Mouse (Mus musculus): ENCODE data around the gene Nutm2. TPM values are rescaled to one million over a fixed set of nuclear protein-coding genes. Genes with fewer than 3 reads are reported as not detected.
A peak's percentile ranks its signal among the peaks of the same experiment; 100 is the strongest.

Nutm2 gene
- not detected in 2 replicates for total RNA-seq (2012; rRNA removed)
- total RNA-seq (2014; rRNA removed), result not detected in 2 replicates
- not detected in 2 replicates for polyA plus RNA-seq (2012; ENCODE audit: insufficient read length, low read depth)

- TF ChIP-seq ELF1 (IDR thresholded peaks at IDR 0.05; ENCODE audit: low read depth, low read length) (no peak), CHD1 (IDR thresholded peaks at IDR 0.05; ENCODE audit: low read depth, low read length) (no peak), ZKSCAN1 (IDR thresholded peaks at IDR 0.05; ENCODE audit: borderline replicate concordance, low read depth, low read length) (no peak), E2F4 (IDR thresholded peaks at IDR 0.05; ENCODE audit: insufficient replicate concordance, low read depth, low read length) (no peak), RCOR1 (conservative IDR thresholded peaks at IDR 0.05; ENCODE audit: low read depth, low read length) (no peak), EP300 (IDR thresholded peaks at IDR 0.05; ENCODE audit: low read length) (no peak), CTCF (conservative IDR thresholded peaks at IDR 0.05 in 1 of 2, IDR thresholded peaks at IDR 0.05 in 1 of 2; ENCODE audit: low read depth in 2 of 2, low read length in 2 of 2) (no peak), IRF4 (IDR thresholded peaks at IDR 0.05; ENCODE audit: low read depth, low read length) (no peak), ZNF384 (IDR thresholded peaks at IDR 0.05; ENCODE audit: low read depth, low read length) (no peak), NELFE (IDR thresholded peaks at IDR 0.05; ENCODE audit: low read depth, low read length) (no peak), MAZ (IDR thresholded peaks at IDR 0.05; ENCODE audit: low read depth, low read length) (no peak), MXI1 (IDR thresholded peaks at IDR 0.05; ENCODE audit: low read depth, low read length) (no peak), USF1 (IDR thresholded peaks at IDR 0.05; ENCODE audit: low read depth, low read length) (no peak), SIN3A (IDR thresholded peaks at IDR 0.05; ENCODE audit: low read length) (no peak), JUND (conservative IDR thresholded peaks at IDR 0.05; ENCODE audit: low read depth, low read length) (no peak), GABPA (IDR thresholded peaks at IDR 0.05; ENCODE audit: insufficient replicate concordance, low read depth, low read length) (no peak), UBTF (IDR thresholded peaks at IDR 0.05; ENCODE audit: low read depth, low read length) (no peak)
- dilution Hi-C loops (cut with MboI; ENCODE audit: extremely low pct_ligation_motif_present, extremely low pct_unique_long_range_greater_than_20kb, low sequenced_read_pairs) (no loop called here), in situ Hi-C loops (cut with MboI; ENCODE audit: low pct_ligation_motif_present, low pct_unique_long_range_greater_than_20kb, low sequenced_read_pairs) (no loop called here)
- Histone ChIP-seq H3K9me3 (replicated peaks; ENCODE audit: low read length) (no peaks in the 10 kb centered on the region), H3K4me3 (replicated peaks in 1 of 3; ENCODE audit: low read depth in 2 of 3, low read length in 2 of 3, poor library complexity in 1 of 3) (no peak within 1 kb of the TSS), H3K9ac (ENCODE audit: insufficient read depth, low read depth) (no peak within 1 kb of the TSS), H3K27ac (ENCODE audit: insufficient read depth, low read depth) (no peak within 1 kb of the TSS), H3K4me2 (ENCODE audit: insufficient read depth, low read depth, poor library complexity, severe bottlenecking) (no peak within 1 kb of the TSS), H3K36me3 (replicated peaks in 1 of 2; ENCODE audit: control insufficient read depth in 1 of 2, insufficient read depth in 1 of 2, low read length in 1 of 2) (no peaks in the 10 kb centered on the region), H3K4me1 (ENCODE audit: control insufficient read depth in 1 of 2, insufficient read depth in 2 of 2) (no peaks in the 10 kb centered on the region), H3K79me2 (replicated peaks; ENCODE audit: control insufficient read depth, extremely low read depth, insufficient read depth, poor library complexity, severe bottlenecking) (no peaks in the 10 kb centered on the region), H3K27me3 (replicated peaks) (peaks cover 66% of the 10 kb centered on the region)
- DNase-seq (ENCODE audit: extremely low read depth), result no peak
These were observed at the start of gene Nutm2 for GRCm38 (mm10) chr13:50467007-50467406. Gene Nutm2 (plus strand): TSS chr13:50467307.

GRCm38 (mm10) chr13:50417389-50418183 lies 49.5 kb upstream of the Nutm2 start, which contains the start of gene Fbxw17:
Gene Fbxw17 (plus strand): TSS chr13:50417864.
- H3K36me3 ChIP-seq (replicated peaks in 1 of 2; ENCODE audit: control insufficient read depth in 1 of 2, insufficient read depth in 1 of 2, low read length in 1 of 2), result peaks cover 4 to 24% of the 10 kb centered on the region in 2 experiments
- dilution Hi-C loops (cut with MboI; ENCODE audit: extremely low pct_ligation_motif_present, extremely low pct_unique_long_range_greater_than_20kb, low sequenced_read_pairs), result no loop called here
- no peak for TF ChIP-seq KAT2A (IDR thresholded peaks at IDR 0.05; ENCODE audit: insufficient replicate concordance, low read length)
- TF ChIP-seq GABPA (IDR thresholded peaks at IDR 0.05; ENCODE audit: insufficient replicate concordance, low read depth, low read length), result no peak
- TF ChIP-seq ELF1 (IDR thresholded peaks at IDR 0.05; ENCODE audit: low read depth, low read length), result peak; percentile 79
- no peak for TF ChIP-seq RCOR1 (conservative IDR thresholded peaks at IDR 0.05; ENCODE audit: low read depth, low read length)
- TF ChIP-seq MEF2A (IDR thresholded peaks at IDR 0.05; ENCODE audit: borderline replicate concordance, low read depth, low read length), result peak; percentile 32; the same call in 1 of the 2 replicates
- peak; percentile 48; the same call in 1 of the 2 replicates for TF ChIP-seq BHLHE40 (IDR thresholded peaks at IDR 0.05; ENCODE audit: low read depth, low read length)
- TF ChIP-seq POLR2A (IDR thresholded peaks at IDR 0.05; ENCODE audit: low read depth, low read length), result peak; percentile 85
- peak; percentile 44; the same call in 1 of the 2 replicates for TF ChIP-seq IRF4 (IDR thresholded peaks at IDR 0.05; ENCODE audit: low read depth, low read length)
- peak; percentile 60 for TF ChIP-seq HCFC1 (IDR thresholded peaks at IDR 0.05; ENCODE audit: low read depth, low read length)
- no peak for TF ChIP-seq PAX5 (IDR thresholded peaks at IDR 0.05; ENCODE audit: low read length)
- TF ChIP-seq NRF1 (IDR thresholded peaks at IDR 0.05; ENCODE audit: low read depth, low read length), result peak; percentile 80
- TF ChIP-seq TCF12 (IDR thresholded peaks at IDR 0.05; ENCODE audit: low read depth, low read length), result peak; percentile 85
- 0 out of 2 replicates have a peak, but pooled peaks have one; percentile 17 for TF ChIP-seq E2F4 (IDR thresholded peaks at IDR 0.05; ENCODE audit: insufficient replicate concordance, low read depth, low read length)
- peak; percentile 72; the same call in 1 of the 2 replicates for TF ChIP-seq ZMIZ1 (IDR thresholded peaks at IDR 0.05; ENCODE audit: low read depth, low read length)
- TF ChIP-seq TBP (conservative IDR thresholded peaks at IDR 0.05; ENCODE audit: low read depth, low read length), result peak; percentile 80; the same call in 1 of the 2 replicates
- no peak for TF ChIP-seq CTCF (conservative IDR thresholded peaks at IDR 0.05 in 1 of 2, IDR thresholded peaks at IDR 0.05 in 1 of 2; ENCODE audit: low read depth in 2 of 2, low read length in 2 of 2)
- peak; percentile 57; the same call in 1 of the 2 replicates for TF ChIP-seq POLR2AphosphoS2 (IDR thresholded peaks at IDR 0.05; ENCODE audit: low read depth, low read length)
- TF ChIP-seq MAX (IDR thresholded peaks at IDR 0.05; ENCODE audit: low read length), result peak; percentile 71
- TF ChIP-seq SIN3A (IDR thresholded peaks at IDR 0.05; ENCODE audit: low read length), result peak; percentile 60

More at GRCm38 (mm10) chr13:50417389-50418183, 49.5 kb upstream of the Nutm2 start, which contains the start of gene Fbxw17:
- Histone ChIP-seq H3K9ac (ENCODE audit: insufficient read depth, low read depth) (peak within 1 kb of the TSS; percentile 78), H3K4me1 (ENCODE audit: control insufficient read depth in 1 of 2, insufficient read depth in 2 of 2) (peaks cover 12 to 26% of the 10 kb centered on the region in 2 experiments; a peak in 3 of 4 replicates), H3K27me3 (replicated peaks) (no peaks in the 10 kb centered on the region), H3K27ac (ENCODE audit: insufficient read depth, low read depth) (no peak within 1 kb of the TSS), H3K79me2 (replicated peaks; ENCODE audit: control insufficient read depth, extremely low read depth, insufficient read depth, poor library complexity, severe bottlenecking) (no peaks in the 10 kb centered on the region), H3K4me3 (replicated peaks in 1 of 3; ENCODE audit: low read depth in 2 of 3, low read length in 2 of 3, poor library complexity in 1 of 3) (peak within 1 kb of the TSS; percentile 75 to 87 (median 83)), H3K9me3 (replicated peaks; ENCODE audit: low read length) (no peaks in the 10 kb centered on the region), H3K4me2 (ENCODE audit: insufficient read depth, low read depth, poor library complexity, severe bottlenecking) (peak within 1 kb of the TSS; percentile 94)
- in situ Hi-C loops (cut with MboI; ENCODE audit: low pct_ligation_motif_present, low pct_unique_long_range_greater_than_20kb, low sequenced_read_pairs), result no loop called here
- peak; percentile 81 for DNase-seq (ENCODE audit: extremely low read depth)
